In the genomic region with DNA sequence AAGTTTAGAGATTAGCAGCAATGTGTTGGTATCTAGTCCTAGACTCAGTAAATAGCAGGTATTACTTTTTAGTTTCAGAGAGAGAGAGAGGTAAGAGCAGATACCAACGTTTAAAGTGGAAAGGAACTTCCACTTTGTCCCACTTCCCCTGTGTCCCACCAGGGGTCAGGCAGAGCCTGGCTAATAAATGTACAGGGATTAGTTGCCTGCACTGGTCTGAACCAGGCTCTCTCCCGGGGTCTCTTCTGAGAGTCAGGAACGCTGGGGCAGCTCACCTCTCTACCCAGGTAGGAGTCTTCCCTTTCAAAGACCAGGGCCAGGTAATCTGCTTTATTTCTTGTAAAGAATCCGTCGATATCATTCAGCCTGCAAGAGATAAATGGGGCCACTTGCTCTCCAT, we compare ENCODE assay signal across 14 mouse cellular contexts. TPM values are rescaled to one million over a fixed set of nuclear protein-coding genes. Genes with fewer than 3 reads are reported as not detected.
DNase-seq lines count a peak whose midpoint lies in the region; ATAC-seq and TF ChIP-seq lines count a peak whose summit lies in the region.
"Had no signal": no experiment of that assay in that cellular context is flagged by ENCODE, and none has a peak within 500 bp of the region (broad histone marks: within the 10 kb centered on the region; RNA-seq: fewer than 3 reads in every experiment).

No protein-coding gene starts in this region.

- no peaks in the 10 kb centered on the region for H3K27me3 ChIP-seq in forebrain, embryonic 14.5 days (replicated peaks; ENCODE audit: control insufficient read depth, insufficient read depth, low read length)
- no peaks in the 10 kb centered on the region for H3K27me3 ChIP-seq in forebrain, embryonic 13.5 days
- no peaks in the 10 kb centered on the region for H3K27me3 ChIP-seq in liver, adult 2 months (ENCODE audit: control insufficient read depth, insufficient read depth, low read length)

- DNase-seq in forebrain, embryonic 14.5 days (ENCODE audit: low spot score): peak; percentile 21
- no peak for DNase-seq in liver, adult 2 months (ENCODE audit: extremely low read depth, low read depth, low spot score)
- no peak for DNase-seq in liver
- DNase-seq in R1 (ENCODE audit: low read depth, low spot score): peak; percentile 25
- DNase-seq in frontal cortex, postnatal 10 days (ENCODE audit: low spot score in 2 of 2): no peak
- DNase-seq: gastrocnemius, postnatal 36 days had no signal

- H3K79me2 ChIP-seq in liver, adult 2 months (ENCODE audit: control insufficient read depth, insufficient read depth, low read length): 0 out of 2 replicates have a peak, but pooled peaks cover 7% of the 10 kb centered on the region

- H3K36me3 ChIP-seq in forebrain, embryonic 14.5 days (ENCODE audit: control insufficient read depth, insufficient read depth, low read length): peaks cover 21% of the 10 kb centered on the region; the same call in 1 of the 2 replicates
- peaks cover 47% of the 10 kb centered on the region for H3K36me3 ChIP-seq in forebrain, embryonic 13.5 days (ENCODE audit: poor library complexity, severe bottlenecking)
- H3K36me3 ChIP-seq in liver, adult 2 months (ENCODE audit: control insufficient read depth, insufficient read depth, low read length): peaks cover 72% of the 10 kb centered on the region

- WGBS in forebrain, embryonic 14.5 days: 61% methylated on average over 5 of the region's 5 CpGs
- 66% methylated on average over 5 of the region's 5 CpGs for whole genome bisulfite sequencing in forebrain, embryonic 13.5 days
- WGBS in liver, adult 2 months: 68% methylated on average over 5 of the region's 5 CpGs

- ATAC-seq in forebrain, embryonic 14.5 days: no peak
- ATAC-seq in forebrain, embryonic 13.5 days: no peak
- peak; percentile 66 for ATAC-seq in megakaryocyte progenitor cell, adult 5-6 weeks (replicated peaks; ENCODE audit: poor library complexity)
- ATAC-seq in monocyte, adult 5-6 weeks (replicated peaks; ENCODE audit: insufficient number of reproducible peaks, low FRiP score, low TSS enrichment, poor library complexity, severe bottlenecking): no peak

- no peak overlapping the region for H3K9ac ChIP-seq in forebrain, embryonic 14.5 days (ENCODE audit: low read length)
- H3K9ac ChIP-seq in forebrain, embryonic 13.5 days: no peak overlapping the region
- no peak overlapping the region for H3K9ac ChIP-seq in liver, adult 2 months (ENCODE audit: low read depth, low read length)
- H3K9ac ChIP-seq: midbrain, embryonic 12.5 days had no signal

- TF ChIP-seq POLR2A in liver, adult 2 months (IDR thresholded peaks at IDR 0.05; ENCODE audit: extremely low read depth, insufficient read depth, low read length): no peak

- H3K4me3 ChIP-seq in forebrain, embryonic 14.5 days (ENCODE audit: low read depth, low read length): no peak overlapping the region
- H3K4me3 ChIP-seq in forebrain, embryonic 13.5 days: no peak overlapping the region
- H3K4me3 ChIP-seq in liver, adult 2 months (ENCODE audit: insufficient read depth, low read depth, low read length): no peak overlapping the region
- H3K4me3 ChIP-seq: erythroblast, embryonic 14.5 days; hindbrain, embryonic 10.5 days; midbrain, embryonic 12.5 days had no signal

- TF ChIP-seq CTCF in liver, adult 2 months (IDR thresholded peaks at IDR 0.05; ENCODE audit: low read depth, low read length): peak; percentile 22; the same call in 1 of the 2 replicates

- H3K4me1 ChIP-seq in forebrain, embryonic 14.5 days (ENCODE audit: control insufficient read depth, insufficient read depth, low read length): peaks cover 12% of the 10 kb centered on the region
- peaks cover 19% of the 10 kb centered on the region for H3K4me1 ChIP-seq in forebrain, embryonic 13.5 days
- H3K4me1 ChIP-seq in liver, adult 2 months (ENCODE audit: control insufficient read depth, insufficient read depth, low read length): peaks cover 19% of the 10 kb centered on the region

- no peak overlapping the region for H3K4me2 ChIP-seq in forebrain, embryonic 14.5 days (ENCODE audit: low read length)
- no peak overlapping the region for H3K4me2 ChIP-seq in forebrain, embryonic 13.5 days
- H3K4me2 ChIP-seq: midbrain, embryonic 12.5 days had no signal

- H3K9me3 ChIP-seq in forebrain, embryonic 14.5 days (replicated peaks; ENCODE audit: control insufficient read depth, low read length): no peaks in the 10 kb centered on the region
- H3K9me3 ChIP-seq in forebrain, embryonic 13.5 days (replicated peaks): no peaks in the 10 kb centered on the region; the same call in 1 of the 2 replicates
- H3K9me3 ChIP-seq: hindbrain, embryonic 10.5 days; midbrain, embryonic 12.5 days had no signal

- H3K27ac ChIP-seq in forebrain, embryonic 14.5 days (ENCODE audit: low read depth, low read length): no peak overlapping the region
- no peak overlapping the region for H3K27ac ChIP-seq in forebrain, embryonic 13.5 days
- H3K27ac ChIP-seq in liver, adult 2 months (replicated peaks; ENCODE audit: insufficient read depth, low read depth, low read length): no peak overlapping the region
- H3K27ac ChIP-seq: midbrain, embryonic 12.5 days had no signal

RNA-seq across cellular contexts. Expression of a gene that starts 20.8 kb away (rescaled TPM):
- 7.9 and 8.6 TPM in 2 replicates for polyA plus RNA-seq in forebrain, embryonic 14.5 days (2014; fragmentation: Nextera tagmentation; extraction: Ambion mirVana)
- polyA plus RNA-seq in forebrain, embryonic 13.5 days (2015; fragmentation: Nextera tagmentation; extraction: Ambion mirVana): 16.7 and 17.4 TPM in 2 replicates
- total RNA-seq in liver, adult 2 months (2014; rRNA removed): 221 and 249 TPM in 2 replicates
- 475 and 543 TPM in 2 replicates for polyA plus RNA-seq in liver, adult 2 months (2012; rRNA removed)
- 13.5 and 14.7 TPM in 2 replicates for total RNA-seq in megakaryocyte progenitor cell, adult 5-6 weeks (2015)
- 15.0 and 24.2 TPM in 2 replicates for total RNA-seq in megakaryocyte progenitor cell, adult 5-6 weeks (2017)
- 8.1 to 16.3 TPM (median 14.8 TPM) in 3 replicates for total RNA-seq in monocyte, adult 5-6 weeks (2017)

RNA-seq across cellular contexts. Expression of a gene that starts 40.4 kb away (rescaled TPM):
- polyA plus RNA-seq in forebrain, embryonic 14.5 days (2014; fragmentation: Nextera tagmentation; extraction: Ambion mirVana): 0.11 TPM in 1 of 2 replicates, not detected in the other
- 0.04 and 0.06 TPM in 2 replicates for polyA plus RNA-seq in forebrain, embryonic 13.5 days (2015; fragmentation: Nextera tagmentation; extraction: Ambion mirVana)
- not detected in 2 replicates for total RNA-seq in liver, adult 2 months (2014; rRNA removed)
- not detected in 2 replicates for polyA plus RNA-seq in liver, adult 2 months (2012; rRNA removed)
- total RNA-seq in megakaryocyte progenitor cell, adult 5-6 weeks (2015): not detected in 2 replicates
- not detected in 2 replicates for total RNA-seq in megakaryocyte progenitor cell, adult 5-6 weeks (2017)
- not detected in 3 replicates for total RNA-seq in monocyte, adult 5-6 weeks (2017)
- total RNA-seq: gastrocnemius, postnatal 36 days; layer of hippocampus, adult 18-20 months had no signal
- polyA plus RNA-seq: erythroblast, embryonic 14.5 days; limb, embryonic 14.5 days had no signal

Comparison
In these comparisons a context has a peak if more than half of its experiments do, and no peak if none do; other contexts are left out.
1. DNase-seq: peak in forebrain, embryonic 14.5 days (single experiment) and R1 (single experiment); none in liver, adult 2 months (single experiment), liver (single experiment) and frontal cortex, postnatal 10 days (0 of 2).